ENCODE assay signal across 8 mouse cellular contexts in genomic region chr2:181519201-181519600, GRCm38 (mm10). TPM values are rescaled to one million over a fixed set of nuclear protein-coding genes. Genes with fewer than 3 reads are reported as not detected.
DNase-seq lines count a peak whose midpoint lies in the region; ATAC-seq and TF ChIP-seq lines count a peak whose summit lies in the region.

No protein-coding gene starts in this region.

- no peak for TF ChIP-seq CTCF in lung, embryonic 14.5 days (IDR thresholded peaks at IDR 0.05; ENCODE audit: low read depth)
- TF ChIP-seq CTCF in embryonic fibroblast, embryonic 13.5 days (IDR thresholded peaks at IDR 0.05; ENCODE audit: borderline replicate concordance, insufficient read depth, low read length) = no peak

- peak overlapping the region; percentile 82 for H3K4me2 ChIP-seq in lung, embryonic 14.5 days
- H3K4me2 ChIP-seq in limb, embryonic 13.5 days (replicated peaks) = peak overlapping the region; percentile 78
- peak overlapping the region; percentile 57 for H3K4me2 ChIP-seq in stomach, embryonic 15.5 days

- DNase-seq in lung, embryonic 14.5 days = peak; percentile 28
- DNase-seq in lung, adult 18-20 months = no peak
- DNase-seq in urinary bladder, postnatal 10 days (ENCODE audit: low spot score) = no peak
- no peak for DNase-seq in right cerebral cortex, postnatal 14 days
- no peak for DNase-seq in layer of hippocampus, adult 18-20 months (ENCODE audit: low spot score in 2 of 2)

- H3K9me3 ChIP-seq in lung, embryonic 14.5 days (ENCODE audit: low read depth, low read length) = no peaks in the 10 kb centered on the region
- H3K9me3 ChIP-seq in limb, embryonic 13.5 days = no peaks in the 10 kb centered on the region
- no peaks in the 10 kb centered on the region for H3K9me3 ChIP-seq in stomach, embryonic 15.5 days

- H3K36me3 ChIP-seq in lung, embryonic 14.5 days (ENCODE audit: insufficient read depth) = peaks cover 48% of the 10 kb centered on the region
- H3K36me3 ChIP-seq in limb, embryonic 13.5 days = peaks cover 38% of the 10 kb centered on the region
- H3K36me3 ChIP-seq in stomach, embryonic 15.5 days = peaks cover 23% of the 10 kb centered on the region

- ATAC-seq in lung, embryonic 14.5 days (ENCODE audit: insufficient read depth) = no peak
- ATAC-seq in limb, embryonic 13.5 days (ENCODE audit: low FRiP score, low read depth) = no peak
- no peak for ATAC-seq in stomach, embryonic 15.5 days (ENCODE audit: insufficient read depth, low FRiP score, low read depth)

- no peak; the same call in 1 of the 2 replicates for TF ChIP-seq POLR2A in embryonic fibroblast, embryonic 13.5 days (IDR thresholded peaks at IDR 0.05; ENCODE audit: low read depth, low read length)

- 61% methylated on average over 3 of the region's 3 CpGs for whole genome bisulfite sequencing in lung, embryonic 14.5 days
- WGBS in limb, embryonic 13.5 days = 79% methylated on average over 3 of the region's 3 CpGs
- WGBS in stomach, embryonic 15.5 days = 63% methylated on average over 3 of the region's 3 CpGs

- peak overlapping the region; percentile 98 for H3K27ac ChIP-seq in lung, embryonic 14.5 days (ENCODE audit: low read depth)
- H3K27ac ChIP-seq in embryonic fibroblast, embryonic 13.5 days (ENCODE audit: insufficient read depth, low read length) = peak overlapping the region; percentile 94
- peak overlapping the region; percentile 97 for H3K27ac ChIP-seq in limb, embryonic 13.5 days
- H3K27ac ChIP-seq in stomach, embryonic 15.5 days = peak overlapping the region; percentile 99

- peaks cover 11% of the 10 kb centered on the region; the same call in 1 of the 2 replicates for H3K4me1 ChIP-seq in lung, embryonic 14.5 days (ENCODE audit: insufficient read depth)
- H3K4me1 ChIP-seq in embryonic fibroblast, embryonic 13.5 days (ENCODE audit: control insufficient read depth, insufficient read depth, low read length) = no peaks in the 10 kb centered on the region
- peaks cover 21% of the 10 kb centered on the region for H3K4me1 ChIP-seq in limb, embryonic 13.5 days
- H3K4me1 ChIP-seq in stomach, embryonic 15.5 days = peaks cover 16% of the 10 kb centered on the region

- peak overlapping the region; percentile 96 for H3K4me3 ChIP-seq in lung, embryonic 14.5 days (ENCODE audit: low read depth, low read length)
- H3K4me3 ChIP-seq in embryonic fibroblast, embryonic 13.5 days (ENCODE audit: insufficient read depth, low read length) = peak overlapping the region; percentile 22
- peak overlapping the region; percentile 87 for H3K4me3 ChIP-seq in limb, embryonic 13.5 days
- H3K4me3 ChIP-seq in stomach, embryonic 15.5 days (replicated peaks) = peak overlapping the region; percentile 95

- peak overlapping the region; percentile 93 for H3K9ac ChIP-seq in lung, embryonic 14.5 days
- H3K9ac ChIP-seq in limb, embryonic 13.5 days = peak overlapping the region; percentile 94
- H3K9ac ChIP-seq in stomach, embryonic 15.5 days = no peak overlapping the region

- no peaks in the 10 kb centered on the region for H3K27me3 ChIP-seq in lung, embryonic 14.5 days (ENCODE audit: insufficient read depth, low read length)
- H3K27me3 ChIP-seq in limb, embryonic 13.5 days = no peaks in the 10 kb centered on the region
- no peaks in the 10 kb centered on the region for H3K27me3 ChIP-seq in stomach, embryonic 15.5 days (replicated peaks)

RNA-seq across cellular contexts. Expression of gene Dnajc5, which starts 1.1 kb away (rescaled TPM):
- 79.4 and 81.3 TPM in 2 replicates for polyA plus RNA-seq in lung, embryonic 14.5 days (2014; fragmentation: Nextera tagmentation; extraction: Ambion mirVana)
- 86.7 and 97.4 TPM in 2 replicates for polyA plus RNA-seq in embryonic fibroblast, embryonic 13.5 days (2011; ENCODE audit: insufficient read length, low read depth, missing spikeins)
- polyA plus RNA-seq in limb, embryonic 13.5 days (2015; fragmentation: Nextera tagmentation; extraction: Ambion mirVana) = 101 and 102 TPM in 2 replicates
- polyA plus RNA-seq in stomach, embryonic 15.5 days (2015; fragmentation: Nextera tagmentation; extraction: Ambion mirVana) = 76.4 and 82.1 TPM in 2 replicates
- 100 to 1,000 TPM; 274 to 282 TPM for total RNA-seq in layer of hippocampus, adult 18-20 months (2021)

RNA-seq across cellular contexts. Expression of gene Tpd52l2, which starts 22.3 kb away (rescaled TPM):
- polyA plus RNA-seq in lung, embryonic 14.5 days (2014; fragmentation: Nextera tagmentation; extraction: Ambion mirVana) = 160 and 165 TPM in 2 replicates
- 96.5 and 103 TPM in 2 replicates for polyA plus RNA-seq in embryonic fibroblast, embryonic 13.5 days (2011; ENCODE audit: insufficient read length, low read depth, missing spikeins)
- 162 and 169 TPM in 2 replicates for polyA plus RNA-seq in limb, embryonic 13.5 days (2015; fragmentation: Nextera tagmentation; extraction: Ambion mirVana)
- 136 and 140 TPM in 2 replicates for polyA plus RNA-seq in stomach, embryonic 15.5 days (2015; fragmentation: Nextera tagmentation; extraction: Ambion mirVana)
- total RNA-seq in layer of hippocampus, adult 18-20 months (2021) = 10 to 100 TPM; 71.5 to 78.4 TPM

RNA-seq across cellular contexts. Expression of gene Abhd16b, which starts 26.2 kb away (rescaled TPM):
- 0.13 and 0.24 TPM in 2 replicates for polyA plus RNA-seq in lung, embryonic 14.5 days (2014; fragmentation: Nextera tagmentation; extraction: Ambion mirVana)
- not detected in 2 replicates for polyA plus RNA-seq in embryonic fibroblast, embryonic 13.5 days (2011; ENCODE audit: insufficient read length, low read depth, missing spikeins)
- 0.08 and 0.18 TPM in 2 replicates for polyA plus RNA-seq in limb, embryonic 13.5 days (2015; fragmentation: Nextera tagmentation; extraction: Ambion mirVana)
- polyA plus RNA-seq in stomach, embryonic 15.5 days (2015; fragmentation: Nextera tagmentation; extraction: Ambion mirVana) = 0.17 and 0.23 TPM in 2 replicates
- not detected for total RNA-seq in layer of hippocampus, adult 18-20 months (2021)

RNA-seq across cellular contexts. Expression of gene Zbtb46, which starts 60.0 kb away (rescaled TPM):
- 14.6 and 15.6 TPM in 2 replicates for polyA plus RNA-seq in lung, embryonic 14.5 days (2014; fragmentation: Nextera tagmentation; extraction: Ambion mirVana)
- 2.6 and 3.3 TPM in 2 replicates for polyA plus RNA-seq in embryonic fibroblast, embryonic 13.5 days (2011; ENCODE audit: insufficient read length, low read depth, missing spikeins)
- 5.7 and 6.1 TPM in 2 replicates for polyA plus RNA-seq in limb, embryonic 13.5 days (2015; fragmentation: Nextera tagmentation; extraction: Ambion mirVana)
- 9.7 and 10.0 TPM in 2 replicates for polyA plus RNA-seq in stomach, embryonic 15.5 days (2015; fragmentation: Nextera tagmentation; extraction: Ambion mirVana)
- 1 to 10 TPM; 8.0 to 8.4 TPM for total RNA-seq in layer of hippocampus, adult 18-20 months (2021)

Comparison
In these comparisons a context has a peak if more than half of its experiments do, and no peak if none do; other contexts are left out.
1. H3K4me3 ChIP-seq: peak in every context shown above with its lines; median percentile 96 in lung, embryonic 14.5 days; 95 in stomach, embryonic 15.5 days; 87 in limb, embryonic 13.5 days; 22 in embryonic fibroblast, embryonic 13.5 days.